ENCODE assay signal across 13 mouse cellular contexts in the genomic region with DNA sequence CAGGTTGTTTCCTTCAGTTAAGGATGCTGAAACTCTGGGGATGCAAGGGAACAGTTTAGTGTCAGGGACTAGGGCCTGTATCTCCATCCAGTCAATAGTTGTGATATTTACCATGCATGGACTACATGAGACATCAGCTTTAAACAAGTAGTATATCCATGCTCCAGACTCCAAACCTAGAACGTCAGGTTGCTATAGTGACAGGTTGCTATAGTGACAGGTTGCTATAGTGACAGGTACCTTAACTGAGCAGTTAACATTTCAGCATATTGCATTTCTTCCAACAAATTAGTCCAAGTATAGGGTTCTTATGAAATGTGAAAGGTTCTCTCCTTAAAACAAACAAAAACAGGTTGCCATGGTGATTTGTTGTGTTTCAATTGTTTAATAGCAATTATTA. TPM values are rescaled to one million over a fixed set of nuclear protein-coding genes. Genes with fewer than 3 reads are reported as not detected.
A peak's percentile ranks its signal among the peaks of the same experiment; 100 is the strongest.
DNase-seq lines count a peak whose midpoint lies in the region; TF ChIP-seq lines count a peak whose summit lies in the region.
"Had no signal": no experiment of that assay in that cellular context is flagged by ENCODE, and none has a peak within 500 bp of the region (broad histone marks: within the 10 kb centered on the region; RNA-seq: fewer than 3 reads in every experiment).

No protein-coding gene starts in this region.

- H3K4me3 ChIP-seq in layer of hippocampus, adult 2 months, result no peak overlapping the region
- H3K4me3 ChIP-seq: embryonic facial prominence, embryonic 13.5 days had no signal

- peak; percentile 50 to 58 for DNase-seq in layer of hippocampus, adult 2 months (ENCODE audit: low spot score in 2 of 2)
- DNase-seq in layer of hippocampus, adult 8-10 months (ENCODE audit: low spot score in 2 of 2), result no peak
- peak; percentile 89 for DNase-seq in brain, adult 2 months (ENCODE audit: low read depth, low spot score)
- DNase-seq in brain, embryonic 18.5 days (ENCODE audit: low read depth, low spot score), result peak; percentile 74
- DNase-seq in layer of hippocampus, adult 9-11 months, result peak; percentile 56
- no peak for DNase-seq in urinary bladder, postnatal 4 days (ENCODE audit: low spot score in 2 of 2)
- DNase-seq in adrenal gland, postnatal 14 days, result no peak
- DNase-seq: cerebellum, adult 11-12 months; kidney, adult 8-10 months; lung, postnatal 10 days; thymus, adult 18-20 months had no signal

- no peak for TF ChIP-seq CTCF in layer of hippocampus, adult 2 months (conservative IDR thresholded peaks at IDR 0.05)

- peak overlapping the region; percentile 77 for H3K27ac ChIP-seq in layer of hippocampus, adult 2 months
- H3K27ac ChIP-seq: embryonic facial prominence, embryonic 13.5 days; liver, embryonic 14.5 days had no signal

RNA-seq across cellular contexts. Expression of a gene that starts 36.6 kb away (rescaled TPM):
- 10 to 100 TPM; 25.5 to 27.1 TPM for total RNA-seq in layer of hippocampus, adult 2 months (2021)
- 10 to 100 TPM; 22.3 to 25.8 (median 24.6) TPM for total RNA-seq in layer of hippocampus, adult 8-10 months (2022)
- total RNA-seq in adrenal gland, postnatal 14 days (2021), result 3.8 and 4.0 TPM in 2 replicates

Comparison
In these comparisons a context has a peak if more than half of its experiments do, and no peak if none do; other contexts are left out.
1. DNase-seq: peak in layer of hippocampus, adult 2 months (2 of 2), brain, adult 2 months (single experiment), brain, embryonic 18.5 days (single experiment) and layer of hippocampus, adult 9-11 months (single experiment); none in layer of hippocampus, adult 8-10 months (0 of 2), urinary bladder, postnatal 4 days (0 of 2) and adrenal gland, postnatal 14 days (single experiment).